Mouse (Mus musculus): ENCODE results near the gene Kcnmb2.

GRCm38 (mm10) chr3:31961175-31961574 is 58.9 kb downstream of the Kcnmb2 start:
- TF ChIP-seq POLR2A (IDR thresholded peaks at IDR 0.05; ENCODE audit: low read depth, low read length) (no peak), CTCF (IDR thresholded peaks at IDR 0.05; ENCODE audit: extremely low read depth, insufficient read depth, insufficient read length, insufficient replicate concordance) (no peak)

All from spleen, adult 2 months (tissue).